Comparison of ENCODE assay signal across 9 mouse cellular contexts in the genomic region with DNA sequence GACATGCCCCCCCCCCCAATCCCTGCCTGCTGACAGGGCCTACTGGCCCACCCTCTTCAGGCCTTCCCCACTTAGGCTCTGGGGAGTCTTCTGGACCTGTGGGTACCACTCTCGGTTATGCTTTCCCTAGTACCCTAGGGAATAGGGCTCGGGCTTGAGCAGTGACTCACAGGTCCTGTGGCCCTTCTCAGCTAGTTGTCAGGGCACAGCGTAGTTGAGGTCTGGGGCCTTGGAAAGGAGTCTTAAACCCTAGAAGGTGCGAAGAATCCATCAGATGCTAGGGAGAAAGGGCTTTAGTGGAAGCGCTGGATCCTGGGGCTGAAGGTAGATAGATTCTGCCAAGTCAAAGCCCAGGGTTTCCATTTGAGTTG. TPM values are rescaled to one million over a fixed set of nuclear protein-coding genes. Genes with fewer than 3 reads are reported as not detected.
DNase-seq lines count a peak whose midpoint lies in the region; ATAC-seq and TF ChIP-seq lines count a peak whose summit lies in the region.
"Had no signal": no experiment of that assay in that cellular context is flagged by ENCODE, and none has a peak within 500 bp of the region (broad histone marks: within the 10 kb centered on the region; RNA-seq: fewer than 3 reads in every experiment).

No protein-coding gene starts in this region.

- H3K4me1 ChIP-seq in lung, postnatal 0 days (ENCODE audit: insufficient read depth, low read depth, low read length), result peaks cover 45% of the 10 kb centered on the region
- H3K4me1 ChIP-seq in intestine, embryonic 16.5 days (ENCODE audit: control insufficient read depth, insufficient read depth, low read length), result peaks cover 62% of the 10 kb centered on the region
- peaks cover 65% of the 10 kb centered on the region for H3K4me1 ChIP-seq in stomach, embryonic 15.5 days

- H3K36me3 ChIP-seq in lung, postnatal 0 days (ENCODE audit: insufficient read depth, low read length), result no peaks in the 10 kb centered on the region
- H3K36me3 ChIP-seq in intestine, embryonic 16.5 days (ENCODE audit: control insufficient read depth, insufficient read depth, low read length), result no peaks in the 10 kb centered on the region
- peaks cover 15% of the 10 kb centered on the region for H3K36me3 ChIP-seq in stomach, embryonic 15.5 days

- TF ChIP-seq CTCF in lung, postnatal 0 days (IDR thresholded peaks at IDR 0.05), result no peak

- no peak for TF ChIP-seq EP300 in lung, postnatal 0 days (IDR thresholded peaks at IDR 0.05)

- WGBS in lung, postnatal 0 days, result 30% methylated on average over 5 of the region's 5 CpGs
- 36% methylated on average over 5 of the region's 5 CpGs for WGBS in intestine, embryonic 16.5 days
- 23% methylated on average over 5 of the region's 5 CpGs for WGBS in stomach, embryonic 15.5 days

- no peak overlapping the region for H3K9ac ChIP-seq in lung, postnatal 0 days (replicated peaks; ENCODE audit: low read depth)
- H3K9ac ChIP-seq in intestine, embryonic 16.5 days (ENCODE audit: low read depth, low read length), result peak overlapping the region; percentile 59
- H3K9ac ChIP-seq in stomach, embryonic 15.5 days, result no peak overlapping the region

- H3K9me3 ChIP-seq in lung, postnatal 0 days (ENCODE audit: low read length), result no peaks in the 10 kb centered on the region
- H3K9me3 ChIP-seq in intestine, embryonic 16.5 days (ENCODE audit: control insufficient read depth, low read length), result no peaks in the 10 kb centered on the region
- H3K9me3 ChIP-seq in stomach, embryonic 15.5 days, result no peaks in the 10 kb centered on the region

- peak; percentile 8 to 37 for DNase-seq in cerebellum, adult 18-20 months
- DNase-seq in cerebellum, adult 8-10 months, result no peak
- peak; percentile 28 for DNase-seq in lung, postnatal 0 days (ENCODE audit: low spot score)
- DNase-seq in lung, adult 18-20 months, result no peak
- no peak for DNase-seq in layer of hippocampus, adult 9-11 months
- DNase-seq in layer of hippocampus, postnatal 36 days, result no peak

- H3K27ac ChIP-seq in lung, postnatal 0 days (ENCODE audit: low read length), result peak overlapping the region; percentile 81; the same call in 1 of the 2 replicates
- peak overlapping the region; percentile 78 for H3K27ac ChIP-seq in intestine, embryonic 16.5 days (ENCODE audit: low read length)
- H3K27ac ChIP-seq in stomach, embryonic 15.5 days, result peak overlapping the region; percentile 94

- no peak for ATAC-seq in lung, postnatal 0 days
- ATAC-seq in intestine, embryonic 16.5 days, result 0 out of 2 replicates have a peak, but pooled peaks have one; percentile 2
- ATAC-seq in stomach, embryonic 15.5 days (ENCODE audit: insufficient read depth, low FRiP score, low read depth), result no peak

- H3K4me3 ChIP-seq in lung, postnatal 0 days (ENCODE audit: low read depth, low read length), result peak overlapping the region; percentile 31; the same call in 1 of the 2 replicates
- peak overlapping the region; percentile 44 for H3K4me3 ChIP-seq in intestine, embryonic 16.5 days (ENCODE audit: low read length)
- H3K4me3 ChIP-seq in stomach, embryonic 15.5 days (replicated peaks), result peak overlapping the region; percentile 44; the same call in 1 of the 2 replicates

- H3K4me2 ChIP-seq in lung, postnatal 0 days (replicated peaks; ENCODE audit: low read depth, low read length), result peak overlapping the region; percentile 67
- peak overlapping the region; percentile 65 for H3K4me2 ChIP-seq in intestine, embryonic 16.5 days (ENCODE audit: low read depth, low read length)
- H3K4me2 ChIP-seq in stomach, embryonic 15.5 days, result peak overlapping the region; percentile 87

- no peaks in the 10 kb centered on the region for H3K27me3 ChIP-seq in lung, postnatal 0 days (replicated peaks; ENCODE audit: insufficient read depth, low read length)
- H3K27me3 ChIP-seq in intestine, embryonic 16.5 days (replicated peaks; ENCODE audit: control insufficient read depth, insufficient read depth, low read length), result no peaks in the 10 kb centered on the region
- H3K27me3 ChIP-seq in stomach, embryonic 15.5 days (replicated peaks), result no peaks in the 10 kb centered on the region

RNA-seq across cellular contexts. Expression of a gene that starts 17.5 kb away (rescaled TPM):
- 10.7 and 12.3 TPM in 2 replicates for polyA plus RNA-seq in lung, postnatal 0 days (2015; fragmentation: Nextera tagmentation; extraction: Ambion mirVana)
- 5.1 and 5.9 TPM in 2 replicates for polyA plus RNA-seq in intestine, embryonic 16.5 days (2015; fragmentation: Nextera tagmentation; extraction: Ambion mirVana)
- 12.0 and 12.1 TPM in 2 replicates for polyA plus RNA-seq in stomach, embryonic 15.5 days (2015; fragmentation: Nextera tagmentation; extraction: Ambion mirVana)
- total RNA-seq in layer of hippocampus, postnatal 36 days (2021), result 10 to 100 TPM; 70.9 to 75.7 TPM

RNA-seq across cellular contexts. Expression of a gene that starts 45.4 kb away (rescaled TPM):
- 2.2 and 2.3 TPM in 2 replicates for polyA plus RNA-seq in lung, postnatal 0 days (2015; fragmentation: Nextera tagmentation; extraction: Ambion mirVana)
- 0.61 and 0.80 TPM in 2 replicates for polyA plus RNA-seq in intestine, embryonic 16.5 days (2015; fragmentation: Nextera tagmentation; extraction: Ambion mirVana)
- 18.2 and 26.2 TPM in 2 replicates for polyA plus RNA-seq in stomach, embryonic 15.5 days (2015; fragmentation: Nextera tagmentation; extraction: Ambion mirVana)
- not detected for total RNA-seq in layer of hippocampus, postnatal 36 days (2021)
- total RNA-seq: hematopoietic stem cell, adult 5-6 weeks had no signal

RNA-seq across cellular contexts. Expression of a gene that starts 59.2 kb away (rescaled TPM):
- polyA plus RNA-seq in lung, postnatal 0 days (2015; fragmentation: Nextera tagmentation; extraction: Ambion mirVana), result not detected in 2 replicates
- polyA plus RNA-seq in intestine, embryonic 16.5 days (2015; fragmentation: Nextera tagmentation; extraction: Ambion mirVana), result not detected in 2 replicates
- not detected in 2 replicates for polyA plus RNA-seq in stomach, embryonic 15.5 days (2015; fragmentation: Nextera tagmentation; extraction: Ambion mirVana)
- total RNA-seq in layer of hippocampus, postnatal 36 days (2021), result not detected
- total RNA-seq: hematopoietic stem cell, adult 5-6 weeks had no signal

Comparison
In these comparisons a context has a peak if more than half of its experiments do, and no peak if none do; other contexts are left out.
1. DNase-seq: peak in cerebellum, adult 18-20 months (2 of 2) and lung, postnatal 0 days (single experiment); none in cerebellum, adult 8-10 months (single experiment), lung, adult 18-20 months (0 of 2), layer of hippocampus, adult 9-11 months (single experiment) and layer of hippocampus, postnatal 36 days (0 of 2).
2. Peak in every context shown above with its lines, with median percentiles within 50 percentile points of each other: H3K27ac ChIP-seq, H3K4me2 ChIP-seq and H3K4me3 ChIP-seq.